Mouse (Mus musculus) thymus, adult 2 months (tissue): ENCODE measurements around the gene Clec2g. TPM values are rescaled to one million over a fixed set of nuclear protein-coding genes. Genes with fewer than 3 reads are reported as not detected.
"Not testable (repeated sequence)": the region's sequence is repeated elsewhere in the genome, so short reads cannot be mapped to it uniquely, and the experiment has no call there.

ENCODE experiments used
- DNase-seq: peaks from one replicate; pipeline ENCODE4 v3.0.0; 2021
- H3K27ac ChIP-seq: fragments of 200-500 bp; 2 replicates; pipeline ENCODE4 v1.5.1; 2012; ENCODE audit warnings: low read length, control low read depth; ENCODE audit not compliant: control insufficient read depth, insufficient read depth
- H3K27me3 ChIP-seq: fragments of 200-500 bp; 2 replicates; pipeline ENCODE4 v1.6.1; 2012; ENCODE audit warnings: mild to moderate bottlenecking, low read length, moderate library complexity, mixed read lengths; ENCODE audit not compliant: control insufficient read depth, insufficient read depth
- H3K36me3 ChIP-seq: fragments of 200-500 bp; 2 replicates; pipeline ENCODE4 v1.6.1; 2012; ENCODE audit warnings: mild to moderate bottlenecking, low read length, moderate library complexity; ENCODE audit not compliant: control insufficient read depth, insufficient read depth
- H3K4me1 ChIP-seq: fragments of 200-500 bp; replicated peaks from 2 replicates; pipeline ENCODE4 v1.6.1; 2012; ENCODE audit warnings: low read length; ENCODE audit not compliant: control insufficient read depth, insufficient read depth
- H3K4me3 ChIP-seq: fragments of 200-500 bp; 2 replicates; pipeline ENCODE4 v1.5.1; 2012; ENCODE audit warnings: mild to moderate bottlenecking, low read length, control low read depth, moderate library complexity; ENCODE audit not compliant: control insufficient read depth, insufficient read depth
- CTCF ChIP-seq: fragments of 200-500 bp; IDR thresholded peaks from 2 replicates; pipeline ENCODE4 v1.5.1; 2012; ENCODE audit warnings: mild to moderate bottlenecking, control low read depth, low read length, moderate library complexity, borderline replicate concordance; ENCODE audit not compliant: control insufficient read depth, poor library complexity, insufficient read depth; ENCODE audit errors: extremely low read depth
- POLR2A ChIP-seq: fragments of 200-500 bp; IDR thresholded peaks from 2 replicates; pipeline ENCODE4 v1.6.1; 2012; ENCODE audit warnings: mild to moderate bottlenecking, low read length, control low read depth, moderate library complexity; ENCODE audit not compliant: control insufficient read depth, poor library complexity, insufficient read depth; ENCODE audit errors: extremely low read depth
- WGBS: fragments of 180-500 bp; shearing (Covaris S2); methylation state at CpG from one replicate; pipeline ENCODE4 v1.1.7; 2018; 5-methylcytosine and 5-hydroxymethylcytosine counted together
- polyA plus RNA-seq: library from polyadenylated mRNA; depleted of rRNA; stranded (reverse); fragments of >200 nt; gene quantifications from 2 replicates; pipeline ENCODE4 v1.2.3, GENCODE M21; 2012

Clec2g gene
- polyA plus RNA-seq, 1 experiment, result 0.35 TPM

DNA sequence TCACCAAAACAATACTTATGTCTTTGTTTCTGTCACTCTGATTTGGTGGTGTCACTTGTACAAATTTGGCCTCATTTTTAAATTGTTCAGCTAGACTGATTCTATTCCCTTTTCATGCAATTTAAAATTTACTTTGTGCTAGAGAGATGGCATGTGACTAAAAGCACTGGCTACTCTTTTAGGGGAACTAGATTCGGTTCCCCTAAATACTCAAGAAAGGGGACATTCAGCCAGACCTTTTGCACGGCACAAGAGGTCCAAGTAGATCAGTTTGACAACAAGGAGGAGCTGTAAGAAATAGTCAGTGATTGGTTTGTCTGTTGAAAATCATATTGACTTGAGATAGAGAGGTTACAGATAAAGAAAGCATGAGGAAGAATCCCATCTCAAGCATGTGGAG is 67.2 kb downstream of the Clec2g start:
- Histone ChIP-seq H3K27ac (no peak overlapping the region), H3K4me3 (no peak overlapping the region), H3K4me1 (peaks cover 11% of the 10 kb centered on the region), H3K27me3 (no peaks in the 10 kb centered on the region), H3K36me3 (no peaks in the 10 kb centered on the region)
- TF ChIP-seq POLR2A (no peak), CTCF (no peak)
- 90% methylated on average over 2 of the region's 2 CpGs for WGBS
- DNase-seq, result no peak

DNA sequence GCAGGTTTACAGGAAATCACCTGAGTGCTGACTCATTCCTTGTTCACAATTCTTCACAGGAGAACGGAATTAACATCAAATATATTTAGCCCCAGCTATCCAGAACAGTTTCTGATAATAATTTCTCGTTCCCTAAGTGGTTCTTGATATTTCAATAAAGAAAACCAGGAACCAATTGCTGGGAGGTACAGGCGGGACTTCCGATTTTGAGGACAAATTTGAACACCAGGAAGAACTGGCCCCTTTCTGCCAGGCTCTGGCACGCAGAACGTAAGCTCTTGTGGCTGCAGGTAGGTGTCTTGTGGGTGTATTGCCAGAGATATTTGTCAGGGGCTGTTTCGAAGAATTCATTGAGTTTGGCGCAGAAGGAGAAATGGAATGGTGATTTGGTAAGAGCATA is 74.4 kb downstream of the Clec2g start:
- no peak for TF ChIP-seq CTCF
- TF ChIP-seq POLR2A, result no peak
- H3K27ac ChIP-seq, result no peak overlapping the region
- DNase-seq, result no peak
- no peaks in the 10 kb centered on the region for H3K27me3 ChIP-seq
- peaks cover 12% of the 10 kb centered on the region for H3K4me1 ChIP-seq
- no peaks in the 10 kb centered on the region for H3K36me3 ChIP-seq
- H3K4me3 ChIP-seq, result no peak overlapping the region
- 86% methylated on average over 8 of the region's 8 CpGs for WGBS

DNA sequence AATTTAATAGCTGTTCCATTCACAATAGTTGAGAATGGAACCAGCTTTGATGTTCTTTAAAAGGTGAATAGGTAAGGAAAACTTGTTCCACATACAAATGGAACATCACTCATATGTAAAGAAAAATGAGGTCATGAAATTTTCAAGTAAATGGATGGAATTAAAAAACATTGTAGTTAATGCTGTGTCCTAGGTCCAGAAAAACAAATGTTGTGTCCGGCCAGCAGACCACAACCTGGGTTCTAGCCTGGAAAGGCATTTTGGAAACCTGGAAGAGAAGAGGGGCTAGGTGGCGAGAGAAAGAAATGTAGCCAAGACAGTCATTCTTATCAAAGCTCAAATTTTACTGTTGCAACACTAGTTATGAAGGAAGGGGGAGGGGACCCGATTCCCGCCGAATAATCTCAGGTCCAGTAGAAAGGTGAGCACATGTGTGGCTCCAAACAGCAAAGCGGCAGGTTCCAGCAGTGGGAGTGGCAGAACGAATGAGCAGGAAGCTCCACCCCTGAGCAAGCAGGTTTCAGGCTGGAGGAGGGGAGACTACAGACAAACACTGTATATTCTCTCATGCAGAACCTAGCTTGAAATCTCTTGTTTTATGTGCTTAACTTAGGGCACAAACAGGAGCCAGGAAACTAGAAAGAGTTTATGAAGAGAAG is 75.8 kb downstream of the Clec2g start:
- not testable (repeated sequence) for H3K27me3 ChIP-seq, H3K36me3 ChIP-seq, H3K4me1 ChIP-seq, H3K4me3 ChIP-seq, H3K27ac ChIP-seq, DNase-seq
- WGBS, result 63% methylated on average over 7 of the region's 7 CpGs

DNA sequence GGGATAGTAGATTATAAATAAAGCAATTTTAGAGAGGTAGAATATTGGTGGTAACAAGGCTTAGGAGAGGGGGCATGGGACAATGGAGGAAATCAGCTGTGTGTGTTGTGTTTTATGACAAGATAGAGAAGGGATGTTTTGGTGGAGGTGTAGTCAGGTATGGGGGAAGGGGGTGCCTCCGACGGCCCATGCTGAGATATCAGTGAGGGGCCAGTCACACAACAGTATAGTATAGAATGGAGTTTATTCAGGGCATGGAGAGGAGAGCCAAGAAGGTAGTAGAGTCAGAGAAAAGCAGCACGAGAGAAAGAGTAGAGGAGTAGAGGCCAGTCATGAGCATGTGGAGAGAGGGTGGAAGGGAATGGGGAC is 76.3 kb downstream of the Clec2g start:
- Histone ChIP-seq H3K27ac (no peak overlapping the region), H3K4me1 (peaks cover 9% of the 10 kb centered on the region), H3K36me3 (no peaks in the 10 kb centered on the region), H3K4me3 (no peak overlapping the region), H3K27me3 (no peaks in the 10 kb centered on the region)
- TF ChIP-seq CTCF (no peak), POLR2A (no peak)
- DNase-seq, result no peak
- 90% methylated on average over 3 of the region's 3 CpGs for WGBS

DNA sequence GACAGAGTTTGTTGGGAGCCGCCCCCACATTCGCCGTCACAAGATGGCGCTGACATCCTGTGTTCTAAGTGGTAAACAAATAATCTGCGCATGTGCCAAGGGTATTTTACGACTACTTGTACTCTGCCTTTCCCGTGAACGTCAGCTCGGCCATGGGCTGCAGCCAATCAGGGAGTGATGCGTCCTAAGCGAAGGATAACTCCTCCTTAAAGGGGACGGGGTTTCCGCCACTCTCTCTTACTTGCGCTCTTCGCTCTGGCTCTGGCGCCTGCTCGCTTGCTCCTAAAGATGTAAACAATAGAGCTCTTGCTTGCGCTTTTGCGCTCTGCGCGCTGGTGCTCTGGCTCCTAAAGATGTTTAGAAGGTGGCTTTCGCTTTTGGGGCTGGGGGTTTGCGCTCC is 77.8 kb downstream of the Clec2g start:
- not testable (repeated sequence) for DNase-seq, H3K27ac ChIP-seq, H3K36me3 ChIP-seq, H3K27me3 ChIP-seq, H3K4me1 ChIP-seq, H3K4me3 ChIP-seq
- 96% methylated on average over 21 of the region's 23 CpGs for WGBS

DNA sequence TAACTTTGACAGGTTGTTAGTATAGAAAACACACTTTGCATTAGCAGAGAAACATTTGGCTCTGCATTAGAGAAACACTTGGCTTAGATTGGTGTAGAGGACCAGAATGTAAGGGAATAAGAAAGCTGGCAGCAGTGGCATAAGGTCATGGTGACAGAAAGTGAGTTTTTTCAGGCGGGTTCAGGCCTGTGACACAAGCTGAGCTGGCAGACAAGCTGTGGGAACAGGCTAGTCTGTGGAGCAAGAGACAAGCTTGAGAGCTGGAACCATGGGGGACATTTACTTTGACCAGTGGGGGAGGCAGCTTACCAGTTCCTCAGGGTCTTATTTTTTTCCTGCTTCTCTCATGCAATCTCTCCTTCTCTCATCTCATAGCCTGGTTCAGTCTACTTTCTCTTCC is 78.8 kb downstream of the Clec2g start:
- Histone ChIP-seq H3K27me3 (no peaks in the 10 kb centered on the region), H3K36me3 (no peaks in the 10 kb centered on the region), H3K4me1 (peaks cover 4% of the 10 kb centered on the region; the same call in 1 of the 2 replicates), H3K4me3 (no peak overlapping the region), H3K27ac (no peak overlapping the region)
- 88% methylated on average over 1 of the region's 1 CpGs for WGBS
- DNase-seq, result no peak
- no peak for TF ChIP-seq CTCF
- TF ChIP-seq POLR2A, result no peak

DNA sequence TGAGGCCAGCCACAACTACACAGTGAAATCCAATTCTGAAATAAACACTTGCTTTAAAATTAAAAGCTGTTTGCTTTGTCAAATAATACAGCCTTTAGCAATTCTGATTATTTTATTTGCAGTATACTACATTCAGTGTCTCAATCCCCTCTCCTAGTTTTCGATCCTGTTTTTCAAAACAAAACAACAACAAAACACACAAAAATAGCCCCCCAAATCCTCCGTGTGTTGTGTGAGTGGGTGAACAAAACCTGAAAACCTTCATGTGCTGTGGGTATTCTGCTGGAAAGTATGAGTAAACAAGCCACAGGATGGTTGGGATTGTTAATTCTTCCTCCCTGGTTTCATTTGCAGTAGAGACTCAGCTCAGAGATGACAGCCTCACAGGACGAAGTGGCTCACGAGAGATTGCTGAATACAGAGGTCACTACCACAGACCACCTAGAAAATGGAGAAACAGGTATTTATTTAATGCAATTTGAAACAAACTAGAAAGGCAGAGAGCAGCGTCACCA is 79.6 kb downstream of the Clec2g start:
- no peaks in the 10 kb centered on the region for H3K27me3 ChIP-seq

More for the DNA sequence above, 79.6 kb downstream of the Clec2g start:
- no peak for DNase-seq
- Histone ChIP-seq H3K36me3 (no peaks in the 10 kb centered on the region), H3K4me3 (no peak overlapping the region), H3K4me1 (peaks cover 4% of the 10 kb centered on the region; the same call in 1 of the 2 replicates), H3K27ac (no peak overlapping the region)
- 83% methylated on average over 5 of the region's 5 CpGs for WGBS
- TF ChIP-seq CTCF, result no peak
- TF ChIP-seq POLR2A, result no peak
